Mouse (Mus musculus) liver, embryonic 14.5 days (tissue): ENCODE measurements around the gene Cep83.

Source experiments
- CTCF ChIP-seq: IDR thresholded peaks from 2 replicates; pipeline ENCODE4 v1.5.1; 2016; ENCODE audit warnings: antibody characterized with exemption, low read depth, control low read depth
- EP300 ChIP-seq: IDR thresholded peaks from 2 replicates; pipeline ENCODE4 v1.6.1; 2016; ENCODE audit warnings: antibody characterized with exemption, low read depth

DNA sequence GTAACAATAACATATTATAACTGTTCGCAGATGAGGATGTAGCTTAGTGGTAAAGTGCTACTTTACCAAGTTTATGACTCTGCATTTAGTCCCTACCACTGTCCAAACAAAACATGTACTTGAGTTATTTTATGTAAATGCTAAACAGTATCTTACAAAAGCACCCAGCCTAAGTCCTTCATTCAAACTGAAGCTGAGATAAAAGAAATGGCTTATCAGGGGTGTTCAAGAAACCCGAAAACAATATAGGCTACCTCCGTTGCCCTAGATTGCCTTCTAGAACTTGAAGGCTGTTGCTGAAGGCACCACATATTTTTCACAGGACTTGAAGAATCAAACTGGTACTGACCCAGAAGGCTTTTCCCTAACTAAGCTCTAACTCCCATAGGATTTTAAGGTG is 46.4 kb downstream of the Cep83 start:
- TF ChIP-seq CTCF: no peak
- TF ChIP-seq EP300: peak; percentile 44
